Mouse (Mus musculus): ENCODE results near the gene Gpsm3. TPM values are rescaled to one million over a fixed set of nuclear protein-coding genes. Genes with fewer than 3 reads are reported as not detected.

Gpsm3 gene
- total and polyA plus RNA-seq, 2 experiments from 2014 or later = 0.53 to 6.0 TPM

- H3K4me3 ChIP-seq (ENCODE audit: low read depth, low read length) = no peak overlapping the region
- no peaks in the 10 kb centered on the region for H3K36me3 ChIP-seq (replicated peaks; ENCODE audit: control insufficient read depth, insufficient read depth, low read length)
- no peak overlapping the region for H3K4me2 ChIP-seq (ENCODE audit: low read depth, low read length)
- peaks cover 5% of the 10 kb centered on the region; the same call in 1 of the 2 replicates for H3K4me1 ChIP-seq (ENCODE audit: control insufficient read depth, insufficient read depth)
- H3K27me3 ChIP-seq (ENCODE audit: control insufficient read depth, insufficient read depth, low read length) = no peaks in the 10 kb centered on the region; the same call in 1 of the 2 replicates
- no peak overlapping the region for H3K27ac ChIP-seq (ENCODE audit: low read depth)
- H3K9me3 ChIP-seq (replicated peaks; ENCODE audit: control insufficient read depth, low read length) = no peaks in the 10 kb centered on the region
- TF ChIP-seq EP300 (IDR thresholded peaks at IDR 0.05; ENCODE audit: low read depth) (no peak), CTCF (IDR thresholded peaks at IDR 0.05; ENCODE audit: low read depth) (no peak)
- DNase-seq (ENCODE audit: low spot score) (no peak), ATAC-seq (ENCODE audit: insufficient read depth, low read depth) (no peak)
- H3K9ac ChIP-seq (replicated peaks; ENCODE audit: low read depth, low read length) = no peak overlapping the region
- 46% methylated on average over 9 of the region's 9 CpGs for WGBS
Observed at GRCm38 (mm10) chr17:34567311-34567710, 22.3 kb upstream of the Gpsm3 start.

DNA sequence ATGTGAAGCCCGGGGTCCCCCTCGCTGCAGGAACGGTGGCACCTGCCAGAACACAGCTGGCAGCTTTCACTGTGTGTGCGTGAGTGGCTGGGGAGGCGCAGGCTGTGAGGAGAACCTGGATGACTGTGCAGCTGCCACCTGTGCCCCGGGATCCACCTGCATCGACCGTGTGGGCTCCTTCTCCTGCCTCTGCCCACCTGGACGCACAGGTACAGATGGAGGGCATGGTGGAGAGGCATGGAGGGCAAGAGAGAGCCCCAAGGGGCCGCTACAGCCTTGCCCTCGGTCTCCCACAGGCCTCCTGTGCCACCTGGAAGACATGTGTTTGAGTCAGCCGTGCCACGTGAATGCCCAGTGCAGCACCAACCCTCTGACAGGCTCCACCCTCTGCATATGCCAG is 21.2 kb upstream of the Gpsm3 start:
- Histone ChIP-seq H3K36me3 (replicated peaks; ENCODE audit: control insufficient read depth, insufficient read depth, low read length) (no peaks in the 10 kb centered on the region), H3K27ac (ENCODE audit: low read depth) (no peak overlapping the region), H3K9me3 (replicated peaks; ENCODE audit: control insufficient read depth, low read length) (no peaks in the 10 kb centered on the region), H3K27me3 (ENCODE audit: control insufficient read depth, insufficient read depth, low read length) (no peaks in the 10 kb centered on the region; the same call in 1 of the 2 replicates), H3K4me1 (ENCODE audit: control insufficient read depth, insufficient read depth) (peaks cover 5% of the 10 kb centered on the region; the same call in 1 of the 2 replicates), H3K9ac (replicated peaks; ENCODE audit: low read depth, low read length) (no peak overlapping the region), H3K4me3 (ENCODE audit: low read depth, low read length) (no peak overlapping the region), H3K4me2 (ENCODE audit: low read depth, low read length) (no peak overlapping the region)
- WGBS = 78% methylated on average over 13 of the region's 13 CpGs
- TF ChIP-seq CTCF (IDR thresholded peaks at IDR 0.05; ENCODE audit: low read depth) (no peak), EP300 (IDR thresholded peaks at IDR 0.05; ENCODE audit: low read depth) (no peak)
- DNase-seq (ENCODE audit: low spot score) = no peak
- ATAC-seq (ENCODE audit: insufficient read depth, low read depth) = no peak

DNA sequence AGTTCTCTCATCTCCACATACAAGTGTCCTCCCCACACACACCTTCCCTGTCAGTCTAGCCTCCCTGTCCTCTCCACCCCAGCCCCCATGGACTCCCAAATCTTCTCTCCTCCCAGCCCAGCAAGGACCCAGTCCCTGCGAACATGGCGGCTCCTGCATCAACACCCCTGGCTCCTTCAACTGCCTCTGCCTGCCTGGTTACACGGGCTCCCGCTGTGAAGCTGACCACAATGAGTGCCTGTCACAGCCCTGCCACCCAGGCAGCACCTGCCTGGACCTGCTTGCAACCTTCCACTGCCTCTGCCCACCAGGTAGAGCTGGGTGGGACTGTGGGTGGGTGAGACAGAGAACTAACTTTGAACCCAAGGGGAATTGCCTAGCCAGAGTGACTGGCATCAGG is 19.7 kb upstream of the Gpsm3 start:
- no peak for DNase-seq (ENCODE audit: low spot score)
- Histone ChIP-seq H3K4me3 (ENCODE audit: low read depth, low read length) (no peak overlapping the region), H3K4me2 (ENCODE audit: low read depth, low read length) (no peak overlapping the region), H3K4me1 (ENCODE audit: control insufficient read depth, insufficient read depth) (no peaks in the 10 kb centered on the region), H3K27me3 (ENCODE audit: control insufficient read depth, insufficient read depth, low read length) (no peaks in the 10 kb centered on the region; the same call in 1 of the 2 replicates), H3K9ac (replicated peaks; ENCODE audit: low read depth, low read length) (no peak overlapping the region), H3K36me3 (replicated peaks; ENCODE audit: control insufficient read depth, insufficient read depth, low read length) (no peaks in the 10 kb centered on the region), H3K9me3 (replicated peaks; ENCODE audit: control insufficient read depth, low read length) (no peaks in the 10 kb centered on the region), H3K27ac (ENCODE audit: low read depth) (no peak overlapping the region)
- no peak for TF ChIP-seq CTCF (IDR thresholded peaks at IDR 0.05; ENCODE audit: low read depth)
- no peak for TF ChIP-seq EP300 (IDR thresholded peaks at IDR 0.05; ENCODE audit: low read depth)
- 70% methylated on average over 4 of the region's 4 CpGs for WGBS
- ATAC-seq (ENCODE audit: insufficient read depth, low read depth) = no peak

GRCm38 (mm10) chr17:34571875-34572274 is 17.7 kb upstream of the Gpsm3 start:
- Histone ChIP-seq H3K9ac (replicated peaks; ENCODE audit: low read depth, low read length) (no peak overlapping the region), H3K27ac (ENCODE audit: low read depth) (no peak overlapping the region), H3K27me3 (ENCODE audit: control insufficient read depth, insufficient read depth, low read length) (no peaks in the 10 kb centered on the region), H3K4me1 (ENCODE audit: control insufficient read depth, insufficient read depth) (no peaks in the 10 kb centered on the region), H3K4me3 (ENCODE audit: low read depth, low read length) (no peak overlapping the region), H3K4me2 (ENCODE audit: low read depth, low read length) (no peak overlapping the region), H3K9me3 (replicated peaks; ENCODE audit: control insufficient read depth, low read length) (no peaks in the 10 kb centered on the region), H3K36me3 (replicated peaks; ENCODE audit: control insufficient read depth, insufficient read depth, low read length) (no peaks in the 10 kb centered on the region)
- 21% methylated on average over 5 of the region's 5 CpGs for WGBS
- TF ChIP-seq CTCF (IDR thresholded peaks at IDR 0.05; ENCODE audit: low read depth) (peak; percentile 40), EP300 (IDR thresholded peaks at IDR 0.05; ENCODE audit: low read depth) (no peak)
- ATAC-seq (ENCODE audit: insufficient read depth, low read depth) (no peak), DNase-seq (ENCODE audit: low spot score) (no peak)

GRCm38 (mm10) chr17:34572361-34572760 is 17.2 kb upstream of the Gpsm3 start:
- Histone ChIP-seq H3K9me3 (replicated peaks; ENCODE audit: control insufficient read depth, low read length) (no peaks in the 10 kb centered on the region), H3K4me3 (ENCODE audit: low read depth, low read length) (no peak overlapping the region), H3K4me1 (ENCODE audit: control insufficient read depth, insufficient read depth) (no peaks in the 10 kb centered on the region), H3K36me3 (replicated peaks; ENCODE audit: control insufficient read depth, insufficient read depth, low read length) (0 out of 2 replicates have a peak, but pooled peaks cover 2% of the 10 kb centered on the region), H3K27me3 (ENCODE audit: control insufficient read depth, insufficient read depth, low read length) (no peaks in the 10 kb centered on the region), H3K4me2 (ENCODE audit: low read depth, low read length) (no peak overlapping the region), H3K27ac (ENCODE audit: low read depth) (no peak overlapping the region), H3K9ac (replicated peaks; ENCODE audit: low read depth, low read length) (no peak overlapping the region)
- WGBS = 24% methylated on average over 15 of the region's 15 CpGs
- no peak for DNase-seq (ENCODE audit: low spot score)
- ATAC-seq (ENCODE audit: insufficient read depth, low read depth) = no peak
- TF ChIP-seq CTCF (IDR thresholded peaks at IDR 0.05; ENCODE audit: low read depth) = no peak
- no peak for TF ChIP-seq EP300 (IDR thresholded peaks at IDR 0.05; ENCODE audit: low read depth)

DNA sequence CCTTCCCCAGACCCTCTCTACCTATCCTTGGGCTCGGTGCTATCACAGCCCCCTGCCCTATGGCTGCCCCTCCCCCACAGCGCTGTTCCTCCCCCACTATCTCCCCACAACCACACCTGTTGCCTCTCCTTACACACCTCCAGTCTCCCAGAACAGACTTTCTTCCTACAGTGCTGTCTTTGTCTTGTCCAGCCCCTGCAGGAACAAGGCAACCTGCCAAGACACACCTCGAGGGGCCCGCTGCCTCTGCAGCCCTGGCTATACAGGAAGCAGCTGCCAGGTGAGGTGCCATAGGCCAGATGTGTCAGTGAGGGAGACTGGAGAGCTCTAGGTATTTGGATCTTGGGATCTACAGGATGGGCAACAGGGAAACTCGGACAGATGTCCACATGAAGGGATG is 13.0 kb upstream of the Gpsm3 start:
- TF ChIP-seq CTCF (IDR thresholded peaks at IDR 0.05; ENCODE audit: low read depth) = no peak
- TF ChIP-seq EP300 (IDR thresholded peaks at IDR 0.05; ENCODE audit: low read depth) = no peak
- no peak overlapping the region for H3K9ac ChIP-seq (replicated peaks; ENCODE audit: low read depth, low read length)
- 0 out of 2 replicates have a peak, but pooled peaks cover 4% of the 10 kb centered on the region for H3K36me3 ChIP-seq (replicated peaks; ENCODE audit: control insufficient read depth, insufficient read depth, low read length)
- H3K4me2 ChIP-seq (ENCODE audit: low read depth, low read length) = no peak overlapping the region
- no peak for ATAC-seq (ENCODE audit: insufficient read depth, low read depth)
- DNase-seq (ENCODE audit: low spot score) = no peak
- WGBS = 60% methylated on average over 5 of the region's 5 CpGs
- no peaks in the 10 kb centered on the region for H3K27me3 ChIP-seq (ENCODE audit: control insufficient read depth, insufficient read depth, low read length)
- no peaks in the 10 kb centered on the region for H3K4me1 ChIP-seq (ENCODE audit: control insufficient read depth, insufficient read depth)
- H3K4me3 ChIP-seq (ENCODE audit: low read depth, low read length) = no peak overlapping the region
- no peaks in the 10 kb centered on the region for H3K9me3 ChIP-seq (replicated peaks; ENCODE audit: control insufficient read depth, low read length)
- H3K27ac ChIP-seq (ENCODE audit: low read depth) = no peak overlapping the region

Measured in heart, postnatal 0 days (tissue).